Mouse (Mus musculus): ENCODE results near the gene Tmem91. TPM values are rescaled to one million over a fixed set of nuclear protein-coding genes. Genes with fewer than 3 reads are reported as not detected.

Tmem91 gene
- polyA plus RNA-seq, 1 experiment, result 0.18 TPM

DNA sequence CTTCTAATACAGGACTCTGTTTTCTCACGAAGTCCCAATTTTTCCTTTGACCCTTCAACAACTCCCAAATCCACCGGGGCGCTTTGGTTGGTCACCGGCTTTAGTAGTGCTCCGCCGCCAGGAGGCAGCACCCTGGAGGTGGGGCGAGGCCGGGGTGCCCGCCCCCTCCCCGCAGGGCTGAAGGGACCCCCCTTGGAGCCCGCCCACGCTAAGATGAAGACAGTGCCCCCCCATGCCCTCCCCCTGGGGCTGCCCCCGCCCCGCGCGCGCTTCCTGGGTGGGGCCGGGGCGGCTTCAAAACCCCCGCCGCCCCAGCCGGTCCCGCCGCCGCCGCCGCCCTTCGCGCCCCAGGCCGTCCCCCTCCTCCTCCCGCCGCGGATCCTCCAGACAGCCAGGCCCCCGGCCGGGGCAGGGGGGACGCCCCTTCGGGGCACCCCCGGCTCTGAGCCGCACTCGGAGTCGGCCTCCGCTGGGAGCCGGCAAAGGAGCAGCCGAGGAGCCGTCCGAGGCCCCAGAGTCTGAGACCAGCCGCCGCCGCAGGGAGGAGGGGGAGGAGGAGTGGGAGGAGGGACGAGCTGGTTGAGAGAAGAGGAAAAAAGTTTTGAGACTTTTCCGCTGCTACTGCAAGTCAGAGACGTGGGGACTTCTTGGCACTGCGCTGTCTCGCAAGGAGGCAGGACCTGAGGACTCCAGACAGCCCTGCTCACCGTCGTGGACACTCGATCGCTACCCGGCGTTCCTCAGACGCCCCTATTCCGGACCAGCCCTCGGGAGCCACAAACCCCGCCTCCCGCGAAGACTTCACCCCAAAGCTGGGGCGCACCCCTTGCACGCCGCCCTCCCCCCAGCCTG is 11.9 kb upstream of the Tmem91 start, which contains the start of gene Tgfb1:
TSS of gene Tgfb1 (plus strand) at position 323 of the 852 bp plus-strand sequence.
- peaks cover 35% of the 10 kb centered on the region for H3K79me2 ChIP-seq (ENCODE audit: control insufficient read depth, insufficient read depth)
- H3K79me3 ChIP-seq (ENCODE audit: low read depth), result peaks cover 8% of the 10 kb centered on the region
- H3K27me3 ChIP-seq (ENCODE audit: control insufficient read depth, insufficient read depth, insufficient read length), result no peaks in the 10 kb centered on the region
- no peaks in the 10 kb centered on the region for H3K36me3 ChIP-seq (ENCODE audit: control insufficient read depth, insufficient read depth)
- peak within 1 kb of the TSS; percentile 94 for H3ac ChIP-seq (ENCODE audit: control insufficient read depth, insufficient read length, low read depth)
- peak within 1 kb of the TSS; percentile 63 for H3K4me3 ChIP-seq (ENCODE audit: insufficient read depth, poor library complexity, severe bottlenecking)
- TF ChIP-seq CEBPB (IDR thresholded peaks at IDR 0.05; ENCODE audit: low read depth), result no peak
- no peak for TF ChIP-seq MAX (IDR thresholded peaks at IDR 0.05)
- TF ChIP-seq CTCF (IDR thresholded peaks at IDR 0.05; ENCODE audit: control insufficient read depth, insufficient read depth, insufficient read length), result peak; percentile 65

DNA sequence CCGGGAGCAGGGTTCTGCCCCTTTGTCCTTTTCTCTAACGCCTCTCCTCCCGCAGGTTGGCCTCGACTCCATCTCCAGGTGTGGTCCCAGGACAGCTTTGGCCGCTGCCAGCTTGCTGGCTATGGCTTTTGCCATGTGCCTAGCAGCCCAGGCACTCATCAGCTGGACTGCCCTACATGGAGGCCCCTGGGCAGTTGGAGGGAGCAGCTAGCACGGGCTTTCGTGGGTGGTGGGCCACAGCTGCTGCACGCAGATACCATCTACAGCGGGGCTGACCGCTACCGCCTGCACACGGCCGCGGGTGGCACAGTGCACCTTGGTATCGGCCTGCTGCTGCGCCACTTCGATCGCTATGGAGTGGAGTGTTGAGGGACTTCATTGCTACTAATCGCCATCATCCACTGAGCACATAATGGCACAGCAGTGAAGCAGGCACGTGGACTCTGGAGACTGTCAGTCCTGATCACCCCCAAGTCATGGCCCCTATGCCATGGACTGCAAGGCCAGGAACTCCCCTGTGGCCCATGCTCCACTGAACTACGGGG is 11.0 kb upstream of the Tmem91 start:
- Histone ChIP-seq H3K27me3 (ENCODE audit: control insufficient read depth, insufficient read depth, insufficient read length) (no peaks in the 10 kb centered on the region), H3K4me3 (ENCODE audit: insufficient read depth, poor library complexity, severe bottlenecking) (no peak overlapping the region), H3K79me3 (ENCODE audit: low read depth) (peaks cover 7% of the 10 kb centered on the region), H3ac (ENCODE audit: control insufficient read depth, insufficient read length, low read depth) (no peak overlapping the region), H3K36me3 (ENCODE audit: control insufficient read depth, insufficient read depth) (no peaks in the 10 kb centered on the region), H3K79me2 (ENCODE audit: control insufficient read depth, insufficient read depth) (peaks cover 33% of the 10 kb centered on the region)
- TF ChIP-seq USF1 (IDR thresholded peaks at IDR 0.05; ENCODE audit: low read depth) (no peak), CEBPB (IDR thresholded peaks at IDR 0.05; ENCODE audit: low read depth) (no peak), FOSL1 (IDR thresholded peaks at IDR 0.05; ENCODE audit: insufficient read depth, low read length, poor library complexity, severe bottlenecking) (no peak)

DNA sequence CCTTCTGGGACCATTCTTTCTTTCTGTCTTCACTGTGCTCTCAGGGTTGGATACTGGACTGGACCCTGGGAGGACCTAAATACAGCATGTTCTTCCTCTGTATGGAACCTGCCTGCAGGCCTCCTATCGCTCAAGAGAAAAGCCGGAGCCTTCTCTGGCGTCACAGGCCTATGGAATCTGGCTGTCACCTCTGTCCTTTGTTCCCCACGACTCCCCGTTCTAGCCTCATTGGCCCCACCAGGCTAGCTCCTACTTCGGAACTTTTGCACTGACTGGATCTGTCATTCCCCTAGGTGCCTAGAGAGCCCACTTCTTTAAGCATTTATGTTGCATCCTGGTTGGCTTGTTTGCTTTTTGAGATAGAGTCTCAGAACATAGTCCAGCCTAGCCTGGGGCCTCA is 9.7 kb upstream of the Tmem91 start:
- Histone ChIP-seq H3K27me3 (ENCODE audit: control insufficient read depth, insufficient read depth, insufficient read length) (no peaks in the 10 kb centered on the region), H3K79me2 (ENCODE audit: control insufficient read depth, insufficient read depth) (peaks cover 20% of the 10 kb centered on the region), H3K79me3 (ENCODE audit: low read depth) (peaks cover 3% of the 10 kb centered on the region), H3ac (ENCODE audit: control insufficient read depth, insufficient read length, low read depth) (no peak overlapping the region), H3K4me3 (ENCODE audit: insufficient read depth, poor library complexity, severe bottlenecking) (no peak overlapping the region), H3K36me3 (ENCODE audit: control insufficient read depth, insufficient read depth) (no peaks in the 10 kb centered on the region)
- no peak for TF ChIP-seq MAX (IDR thresholded peaks at IDR 0.05)

DNA sequence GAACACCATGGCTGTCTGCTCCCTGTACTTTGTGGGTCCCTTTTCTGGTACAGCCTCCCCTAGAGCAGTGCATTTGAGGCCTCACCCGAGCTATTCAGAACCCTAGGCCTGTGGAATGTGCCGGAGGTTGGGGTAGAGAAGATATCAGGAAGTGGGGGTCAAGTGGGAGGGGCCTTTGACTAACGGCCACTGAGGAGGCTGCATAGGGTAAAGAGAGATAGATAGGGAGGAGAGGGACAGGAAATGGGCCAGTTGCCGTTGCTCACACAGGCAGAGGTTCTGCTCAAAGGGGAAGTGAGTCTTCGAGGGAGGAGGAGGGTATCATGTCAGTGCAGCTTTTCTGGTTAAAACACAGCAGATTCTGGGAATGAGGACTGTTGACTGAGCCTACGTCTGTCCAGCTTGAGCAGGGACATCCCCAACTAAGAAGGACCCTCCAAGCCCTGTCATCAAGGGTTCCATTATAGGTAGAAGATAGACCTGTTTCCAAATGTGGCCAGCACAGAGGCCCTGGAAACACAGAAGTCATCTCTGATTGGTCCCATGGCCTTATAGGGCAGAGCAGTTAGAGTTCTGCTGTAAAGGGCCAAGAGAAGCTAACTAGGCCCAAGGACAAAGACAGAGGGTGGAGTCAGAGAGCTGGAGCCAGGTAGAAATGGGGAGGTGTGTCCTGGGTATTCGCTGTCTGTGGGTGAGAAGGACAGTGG is 8.7 kb upstream of the Tmem91 start:
- peaks cover 12% of the 10 kb centered on the region for H3K79me2 ChIP-seq (ENCODE audit: control insufficient read depth, insufficient read depth)
- peaks cover 2% of the 10 kb centered on the region for H3K79me3 ChIP-seq (ENCODE audit: low read depth)
- no peak overlapping the region for H3ac ChIP-seq (ENCODE audit: control insufficient read depth, insufficient read length, low read depth)
- no peak for TF ChIP-seq MYOG (IDR thresholded peaks at IDR 0.05; ENCODE audit: control insufficient read depth, extremely low read depth, insufficient read length)
- no peak for TF ChIP-seq MAX (IDR thresholded peaks at IDR 0.05)
- TF ChIP-seq USF1 (IDR thresholded peaks at IDR 0.05; ENCODE audit: low read depth), result no peak
- TF ChIP-seq FOSL1 (IDR thresholded peaks at IDR 0.05; ENCODE audit: insufficient read depth, low read length, poor library complexity, severe bottlenecking), result no peak
- no peak for TF ChIP-seq CEBPB (IDR thresholded peaks at IDR 0.05; ENCODE audit: low read depth)
- no peak for TF ChIP-seq MYOD1 (IDR thresholded peaks at IDR 0.05; ENCODE audit: control insufficient read depth, insufficient read length, low read depth)
- H3K27me3 ChIP-seq (ENCODE audit: control insufficient read depth, insufficient read depth, insufficient read length), result no peaks in the 10 kb centered on the region
- no peaks in the 10 kb centered on the region for H3K36me3 ChIP-seq (ENCODE audit: control insufficient read depth, insufficient read depth)
- no peak overlapping the region for H3K4me3 ChIP-seq (ENCODE audit: insufficient read depth, poor library complexity, severe bottlenecking)

DNA sequence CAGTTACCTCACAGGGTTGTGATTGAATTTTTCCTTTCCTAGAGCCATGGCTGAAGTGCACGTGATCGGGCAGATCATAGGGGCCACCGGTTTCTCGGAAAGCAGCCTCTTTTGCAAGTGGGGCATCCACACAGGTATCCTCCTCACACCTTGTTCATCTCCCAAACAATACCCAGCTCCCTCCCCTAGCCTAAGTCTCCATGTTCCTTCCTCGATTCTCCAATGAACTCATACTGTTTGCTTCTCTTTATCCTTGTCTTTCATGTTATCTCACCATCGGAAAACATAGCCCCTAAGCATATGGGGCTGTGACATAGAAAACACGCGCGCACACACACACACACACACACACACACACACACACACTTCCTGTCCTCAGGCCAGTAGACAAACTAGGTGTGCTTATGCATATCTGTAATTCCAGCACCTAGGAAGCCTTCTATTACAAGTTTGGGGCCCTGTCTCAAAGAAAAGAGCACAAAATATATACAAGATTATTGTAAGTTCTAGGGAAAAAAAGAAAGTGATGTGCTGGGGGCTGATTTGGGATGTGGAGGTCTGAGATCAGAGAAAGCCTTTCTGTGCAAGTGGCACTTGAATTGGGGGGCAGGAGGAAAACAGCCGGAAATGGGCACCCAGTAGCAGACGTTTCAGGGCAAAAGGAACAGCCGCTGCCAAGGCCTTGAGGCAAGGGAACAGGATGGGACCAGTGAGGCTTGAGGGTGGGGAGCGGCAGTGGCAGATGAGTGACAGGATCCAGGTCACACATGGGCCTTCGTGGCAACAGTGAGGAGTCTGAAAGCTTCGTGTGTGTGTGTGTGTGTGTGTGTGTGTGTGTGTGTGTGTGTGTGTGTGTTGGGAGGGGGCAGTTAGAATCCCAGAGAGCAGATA is 6.6 kb upstream of the Tmem91 start:
- no peaks in the 10 kb centered on the region for H3K79me2 ChIP-seq (ENCODE audit: control insufficient read depth, insufficient read depth)
- TF ChIP-seq USF1 (IDR thresholded peaks at IDR 0.05; ENCODE audit: low read depth) (no peak), CEBPB (IDR thresholded peaks at IDR 0.05; ENCODE audit: low read depth) (no peak), MAX (IDR thresholded peaks at IDR 0.05) (no peak)
- no peaks in the 10 kb centered on the region for H3K36me3 ChIP-seq (ENCODE audit: control insufficient read depth, insufficient read depth)
- no peaks in the 10 kb centered on the region for H3K27me3 ChIP-seq (ENCODE audit: control insufficient read depth, insufficient read depth, insufficient read length)
- no peak overlapping the region for H3ac ChIP-seq (ENCODE audit: control insufficient read depth, insufficient read length, low read depth)
- H3K4me3 ChIP-seq (ENCODE audit: insufficient read depth, poor library complexity, severe bottlenecking), result no peak overlapping the region
- no peaks in the 10 kb centered on the region for H3K79me3 ChIP-seq (ENCODE audit: low read depth)
